Mouse (Mus musculus): ENCODE measurements around the gene Prkg1.

DNA sequence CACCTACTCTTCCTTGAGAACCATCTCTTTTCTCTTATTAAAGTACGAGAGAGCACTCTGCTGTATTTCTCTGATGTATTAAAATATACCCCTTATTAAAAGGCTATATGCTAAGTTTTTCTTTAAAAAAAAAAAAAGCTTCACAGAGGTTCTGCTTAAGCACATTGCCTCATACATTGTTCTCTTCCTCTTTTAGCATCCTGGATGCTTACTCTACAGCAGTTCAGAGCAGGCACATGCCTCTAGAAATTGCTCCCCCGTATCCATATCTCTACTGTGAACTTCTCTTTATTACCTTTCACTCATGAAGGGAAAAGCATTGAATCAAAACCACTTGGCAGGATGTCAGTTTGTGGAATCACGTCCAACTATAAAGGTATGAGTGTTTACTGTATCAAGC is 257.0 kb downstream of the Prkg1 start:
- TF ChIP-seq CTCF (IDR thresholded peaks at IDR 0.05; ENCODE audit: low read depth, low read length) (no peak), TAL1 (conservative IDR thresholded peaks at IDR 0.05; ENCODE audit: low read depth, low read length) (no peak)
